Mouse (Mus musculus) liver, postnatal 0 days (tissue): ENCODE measurements at regions not wholly inside any gene's neighbourhood (a gene's known extent, or its start where the extent isn't known, plus 50 kb on each side); places are given as distances from the start of the nearest gene placed in this dataset.

Experiments used
- CTCF ChIP-seq: sonication (generic); IDR thresholded peaks from 2 replicates; pipeline ENCODE4 v1.5.1; 2016; ENCODE audit warnings: antibody characterized with exemption, low read depth
- EP300 ChIP-seq: IDR thresholded peaks from 2 replicates; pipeline ENCODE4 v1.6.1; 2016; ENCODE audit warnings: antibody characterized with exemption, low read depth, mild to moderate bottlenecking

DNA sequence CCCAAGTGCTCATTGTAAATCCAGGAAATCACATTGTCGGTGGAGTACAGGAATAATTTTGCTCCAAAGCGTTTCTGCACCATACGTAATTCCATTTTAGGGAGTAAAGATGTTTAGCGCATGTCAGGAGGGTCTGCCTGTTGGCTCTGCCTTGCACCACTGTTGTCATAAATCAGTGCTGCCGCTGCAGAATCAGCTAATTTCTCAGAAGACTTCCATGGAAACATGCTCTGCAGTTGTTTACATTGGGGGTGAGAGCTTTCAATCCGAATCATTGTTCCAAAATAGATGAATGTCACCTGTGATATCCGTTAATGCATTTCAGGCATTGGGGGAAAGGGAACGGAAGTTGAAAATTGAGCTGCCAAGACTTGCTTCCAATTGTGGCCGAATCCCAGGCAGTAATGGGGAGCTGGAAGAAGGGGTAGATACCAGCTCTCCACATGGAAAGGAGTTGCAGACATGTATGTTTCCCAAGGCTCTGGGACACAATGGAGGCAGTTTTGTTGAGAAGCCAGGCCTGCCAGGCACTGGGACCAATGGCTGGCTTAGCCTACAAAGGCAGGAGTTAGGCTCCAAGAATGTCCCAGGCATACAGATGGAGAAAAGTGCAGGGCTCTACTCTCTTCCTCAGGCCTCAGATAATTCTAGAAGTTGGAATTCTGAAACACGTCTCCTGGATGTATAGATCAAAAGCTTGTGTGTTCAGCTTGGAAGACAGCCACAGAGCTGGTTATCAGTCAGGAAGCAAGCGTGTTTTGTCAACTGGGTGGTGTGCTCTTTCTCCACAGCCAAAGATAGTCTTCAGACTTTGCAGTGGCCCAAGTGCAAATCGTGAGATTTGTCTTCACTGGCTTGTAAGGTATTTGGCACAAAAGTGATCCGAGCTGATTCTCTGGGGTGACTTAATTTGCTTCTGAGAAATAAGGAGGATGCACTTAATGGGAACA is 186.2 kb upstream of the Mki67 start:
- TF ChIP-seq CTCF (no peak), EP300 (no peak)
